Comparison of ENCODE assay signal across 1 mouse cellular context in genomic region chr14:26994211-26994741, GRCm38 (mm10).
TF ChIP-seq lines count a peak whose summit lies in the region.

Gene Hesx1, plus strand, starts transcription at chr14:26994416.

TF ChIP-seq in CH12.LX, 34 proteins besides CTCF, POLR2A, EP300 and RAD21 (continued from another document):
- TF ChIP-seq MAX (IDR thresholded peaks at IDR 0.05; ENCODE audit: low read length): peak; percentile 49; the same call in 1 of the 2 replicates
- peak; percentile 53 for TF ChIP-seq HCFC1 (IDR thresholded peaks at IDR 0.05; ENCODE audit: low read depth, low read length)
- peak; percentile 83 for TF ChIP-seq ELF1 (IDR thresholded peaks at IDR 0.05; ENCODE audit: low read depth, low read length)
- no peak for TF ChIP-seq KAT2A (IDR thresholded peaks at IDR 0.05; ENCODE audit: insufficient replicate concordance, low read length)
- TF ChIP-seq IRF4 (IDR thresholded peaks at IDR 0.05; ENCODE audit: low read depth, low read length): peak; percentile 54; the same call in 1 of the 2 replicates
- TF ChIP-seq JUN (IDR thresholded peaks at IDR 0.05; ENCODE audit: insufficient read depth, low read depth, low read length): no peak
- TF ChIP-seq ZMIZ1 (IDR thresholded peaks at IDR 0.05; ENCODE audit: low read depth, low read length): no peak
- no peak for TF ChIP-seq SMC3 (IDR thresholded peaks at IDR 0.05; ENCODE audit: low read depth, low read length)
- TF ChIP-seq USF2 (conservative IDR thresholded peaks at IDR 0.05; ENCODE audit: low read depth, low read length): no peak
- TF ChIP-seq ETS1 (conservative IDR thresholded peaks at IDR 0.05; ENCODE audit: low read depth, low read length): peak; percentile 56
